Mouse (Mus musculus) spleen, postnatal 36 days (tissue): ENCODE results near the gene Cactin.

ENCODE experiments used
- DNase-seq, 2 experiments: peaks; one replicate each; pipeline ENCODE4 v3.0.0; 2022; ENCODE audit warnings: low spot score in 2 of 2, mixed read lengths in 1 of 2

Gene Cactin

GRCm38 (mm10) chr10:81364666-81365065 is 43.8 kb downstream of the Cactin start:
- no peak for DNase-seq

DNA sequence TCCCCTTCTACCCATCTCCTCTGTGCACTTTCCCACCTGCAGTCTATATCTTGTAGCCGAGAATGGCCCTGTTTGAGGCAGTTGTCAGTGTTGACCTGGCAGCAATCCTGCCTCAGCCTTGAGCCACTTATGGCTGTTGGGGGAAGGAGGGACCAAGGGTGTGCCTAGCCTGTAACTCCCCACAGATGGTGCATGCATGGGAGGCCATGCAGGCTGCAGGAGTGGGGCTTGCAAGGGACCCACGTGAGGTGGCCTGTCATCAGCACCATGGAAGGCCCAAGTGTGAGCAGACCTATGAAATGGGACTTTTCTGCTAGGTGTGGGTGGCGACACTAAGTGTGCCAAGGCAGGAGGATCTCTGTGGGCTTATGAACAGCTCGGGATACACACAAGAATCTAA is 44.2 kb downstream of the Cactin start:
- no peak for DNase-seq

DNA sequence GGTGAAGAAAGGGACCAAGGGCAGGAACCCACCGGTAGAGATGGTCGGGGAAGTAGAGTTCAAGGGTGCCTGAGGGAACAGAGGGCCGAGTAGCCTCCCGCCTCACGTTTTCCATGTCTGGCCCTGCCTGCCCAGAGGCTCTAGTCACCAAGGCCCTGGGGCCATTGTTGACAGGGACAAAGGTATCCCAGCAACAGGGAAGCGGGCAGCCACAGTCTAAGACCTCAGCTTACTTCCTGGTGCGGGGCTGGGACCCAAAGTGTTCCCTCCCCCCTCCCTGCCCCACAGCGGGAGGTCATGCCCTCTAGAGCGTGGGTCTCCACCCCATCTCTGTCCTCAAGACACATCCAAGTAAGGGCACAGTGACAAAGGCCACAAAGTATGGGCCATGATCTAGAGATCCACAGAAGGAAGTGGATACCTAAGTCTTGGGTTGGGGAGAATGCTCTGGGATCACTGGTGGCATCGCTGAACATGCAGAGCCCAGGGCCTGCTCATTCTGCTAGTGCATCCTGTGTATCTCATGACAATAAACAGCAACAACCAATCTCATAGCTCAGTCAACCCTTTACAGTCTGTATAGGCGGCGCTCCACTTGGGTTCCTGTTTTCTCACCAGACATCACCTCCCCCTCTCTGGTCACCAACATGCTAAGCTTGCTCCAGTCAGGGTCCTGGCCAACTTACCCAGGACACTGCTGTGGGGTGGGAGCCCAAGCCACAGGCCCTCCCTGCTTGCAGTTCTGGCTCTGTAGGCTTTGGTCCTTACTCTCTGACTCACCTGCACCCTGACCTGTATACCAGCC is 45.0 kb downstream of the Cactin start, which contains the start of gene 4930404N11Rik:
4930404N11Rik (minus strand) TSS at position 145 of the 805 bp plus-strand sequence.
- no peak for DNase-seq

DNA sequence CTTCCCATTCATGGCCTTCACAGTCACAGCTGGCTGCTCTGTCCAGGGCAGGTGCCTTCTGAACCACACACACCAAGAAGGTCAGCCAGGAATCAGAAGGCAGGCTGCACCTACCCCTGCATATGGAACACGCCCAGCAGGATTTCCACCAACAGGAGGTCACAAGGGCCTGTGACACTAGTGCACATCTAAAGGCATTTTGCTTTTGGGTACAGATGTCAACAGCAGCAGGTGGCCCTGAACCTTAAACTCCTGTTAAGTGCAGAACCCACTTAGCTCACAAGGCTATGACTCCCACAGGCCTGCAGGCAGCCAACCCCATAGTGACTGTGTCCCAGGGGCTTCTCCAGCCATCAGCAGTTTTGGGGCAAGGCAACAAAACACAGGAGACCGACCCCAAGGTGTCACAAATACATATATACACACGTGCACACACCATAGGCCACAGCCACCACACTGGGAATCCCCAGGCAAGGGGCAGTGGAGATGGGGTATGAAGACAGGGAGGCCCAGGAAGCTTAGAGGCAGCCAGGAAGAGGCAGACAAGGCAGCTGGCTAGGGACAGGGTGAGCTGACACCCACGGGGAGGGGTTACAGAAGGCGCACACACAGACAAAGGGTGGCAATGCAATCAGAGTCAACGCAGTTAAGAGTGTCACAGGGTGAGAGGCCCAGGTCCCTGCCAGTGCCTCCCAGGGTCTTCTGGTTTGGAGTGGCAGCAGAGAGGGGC is 45.7 kb downstream of the Cactin start:
- DNase-seq, result no peak

DNA sequence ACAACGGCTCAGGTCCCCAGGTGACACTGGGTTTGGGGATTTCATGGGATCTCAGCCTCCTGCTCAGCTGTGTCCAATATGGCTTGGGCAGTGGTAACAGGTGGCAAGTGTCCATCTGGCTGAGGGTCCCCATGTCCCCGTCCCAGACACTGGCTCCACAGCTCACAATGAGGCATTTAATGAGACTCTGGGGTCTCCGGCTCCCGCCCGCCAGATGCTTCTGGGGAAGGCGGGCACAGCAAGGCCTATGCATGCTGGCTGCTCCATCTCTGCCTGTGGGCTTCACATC is 46.2 kb downstream of the Cactin start:
- no peak for DNase-seq

- no peak for DNase-seq
Observed at GRCm38 (mm10) chr10:81375322-81375721, 54.4 kb downstream of the Cactin start.
